Mouse (Mus musculus) bone marrow macrophage, adult 2 months (primary cell): ENCODE results near the gene Cilp2.

ENCODE experiments used
- CTCF ChIP-seq: IDR thresholded peaks from 2 replicates; pipeline ENCODE4 v1.5.1; 2012; ENCODE audit warnings: low read depth, mild to moderate bottlenecking, low read length, moderate library complexity
- POLR2A ChIP-seq: IDR thresholded peaks from 2 replicates; pipeline ENCODE4 v1.6.1; 2012; ENCODE audit warnings: mild to moderate bottlenecking, low read depth, low read length, borderline replicate concordance

- TF ChIP-seq CTCF (no peak), POLR2A (no peak)
These were observed 39.4 kb upstream of the Cilp2 start for GRCm38 (mm10) chr8:69926901-69927300.
